Mouse (Mus musculus) adrenal gland (tissue): ENCODE data around the gene Haus6.
"Not testable (repeated sequence)": the region's sequence is repeated elsewhere in the genome, so short reads cannot be mapped to it uniquely, and the experiment has no call there.

Source experiments
- intact Hi-C: fragments of 180-260 bp; cut with DNase I; formaldehyde crosslinking; loops from one replicate; pipeline ENCODE4 v1.15.1; 2025
- long read RNA-seq, 2 experiments: library from polyadenylated mRNA; unstranded; transcript quantifications; one replicate each; pipeline ENCODE4 v2.0.0; 2020; ENCODE audit warnings: borderline replicate concordance in 1 of 2; ENCODE audit not compliant: insufficient replicate concordance in 1 of 2

Gene Haus6
- long read RNA-seq, experiment 1, full-length matches to known transcripts = 1 of 2 reads
- long read RNA-seq, experiment 1, partial matches to known transcripts = 0 of 2 reads
- long read RNA-seq, experiment 1, other reads (novel, unspliced or antisense) = 1 of 2 reads
- long read RNA-seq, experiment 2, partial matches to known transcripts = 1 of 1 reads
- long read RNA-seq, experiment 2, other reads (novel, unspliced or antisense) = 0 of 1 reads

DNA sequence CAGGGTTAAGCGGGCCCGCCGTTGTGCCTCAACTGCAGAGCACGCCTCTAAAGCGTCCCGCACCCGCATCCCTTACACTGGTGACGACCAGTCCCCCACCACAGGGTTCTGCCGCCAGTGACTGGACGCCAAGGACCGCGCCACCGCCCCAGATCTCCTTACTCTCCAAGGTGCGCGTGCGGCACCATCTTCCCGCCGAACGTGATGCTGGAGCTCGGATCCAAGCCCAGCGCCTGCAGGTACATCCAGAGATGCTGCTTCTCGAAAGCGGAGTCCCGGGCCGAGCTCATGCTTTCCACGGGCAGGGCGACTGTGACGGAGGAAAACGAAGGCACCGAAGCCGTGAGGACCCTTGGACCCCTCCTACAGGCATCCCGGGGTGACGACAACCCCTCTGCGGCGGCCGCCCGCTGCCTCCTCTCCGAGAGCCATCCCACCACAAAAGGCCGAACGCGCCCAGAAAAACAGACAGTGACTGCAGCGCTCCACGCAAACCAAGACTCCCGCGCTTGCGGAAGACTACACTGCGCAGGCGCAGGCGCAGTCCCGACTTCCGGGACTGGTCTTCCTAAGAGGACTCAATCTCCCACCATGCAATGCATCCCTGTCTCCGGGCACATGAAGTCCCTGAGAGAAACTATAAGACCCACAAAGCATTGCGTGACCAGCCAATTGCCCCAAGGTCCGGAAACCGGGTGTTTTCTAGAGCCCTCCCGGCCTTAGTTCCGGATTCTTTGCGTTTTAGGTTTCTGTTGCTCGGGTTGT is at the start of gene Haus6:
TSS of gene Haus6 (minus strand) at position 532 of the 765 bp plus-strand sequence.
- intact Hi-C loops = no loop called here

DNA sequence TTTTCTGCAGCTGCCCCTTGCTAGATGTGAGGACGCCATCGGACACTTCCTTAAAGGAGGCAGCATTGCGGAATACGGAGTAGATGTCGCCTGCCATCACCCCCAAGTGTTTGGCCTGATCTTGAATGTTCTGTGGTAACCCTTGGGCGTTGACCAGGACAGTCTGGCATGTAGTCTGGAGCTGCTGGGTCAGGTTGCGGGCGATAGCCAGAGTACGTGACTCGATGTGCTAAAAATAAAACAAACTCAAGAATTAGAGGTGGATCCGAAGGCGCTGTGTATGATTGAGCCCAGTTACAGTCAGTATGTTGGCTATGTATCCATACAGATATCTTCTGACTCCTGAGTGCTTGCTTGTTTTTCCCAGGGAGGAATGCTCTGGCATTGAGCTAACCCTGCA is 45.3 kb upstream of the Haus6 start:
- intact Hi-C loops = loop anchor here (5.0 kb wide), 1 partner anchor 35 kb away; no protein-coding TSS in a partner anchor

DNA sequence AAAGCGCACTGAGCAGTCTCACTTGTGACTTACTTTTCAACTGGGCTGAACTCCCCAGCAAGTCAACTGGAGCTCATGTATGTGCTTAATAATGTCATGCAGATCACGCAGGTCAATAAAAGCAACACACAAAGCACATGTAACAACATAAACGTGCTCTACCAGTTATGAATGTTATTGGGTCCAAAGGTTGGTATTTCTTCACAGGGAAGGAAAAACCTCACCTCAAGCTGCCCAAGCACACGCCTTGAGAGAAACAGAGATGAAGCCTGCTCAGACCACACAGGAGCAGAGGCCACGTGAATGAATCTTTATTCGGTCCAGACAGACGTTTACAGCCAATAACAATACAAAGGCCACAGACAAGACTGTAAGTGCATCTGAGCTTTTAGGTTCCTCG is 44.6 kb upstream of the Haus6 start:
- intact Hi-C loops = loop anchor here (5.0 kb wide), 1 partner anchor 34 kb away; no protein-coding TSS in a partner anchor

DNA sequence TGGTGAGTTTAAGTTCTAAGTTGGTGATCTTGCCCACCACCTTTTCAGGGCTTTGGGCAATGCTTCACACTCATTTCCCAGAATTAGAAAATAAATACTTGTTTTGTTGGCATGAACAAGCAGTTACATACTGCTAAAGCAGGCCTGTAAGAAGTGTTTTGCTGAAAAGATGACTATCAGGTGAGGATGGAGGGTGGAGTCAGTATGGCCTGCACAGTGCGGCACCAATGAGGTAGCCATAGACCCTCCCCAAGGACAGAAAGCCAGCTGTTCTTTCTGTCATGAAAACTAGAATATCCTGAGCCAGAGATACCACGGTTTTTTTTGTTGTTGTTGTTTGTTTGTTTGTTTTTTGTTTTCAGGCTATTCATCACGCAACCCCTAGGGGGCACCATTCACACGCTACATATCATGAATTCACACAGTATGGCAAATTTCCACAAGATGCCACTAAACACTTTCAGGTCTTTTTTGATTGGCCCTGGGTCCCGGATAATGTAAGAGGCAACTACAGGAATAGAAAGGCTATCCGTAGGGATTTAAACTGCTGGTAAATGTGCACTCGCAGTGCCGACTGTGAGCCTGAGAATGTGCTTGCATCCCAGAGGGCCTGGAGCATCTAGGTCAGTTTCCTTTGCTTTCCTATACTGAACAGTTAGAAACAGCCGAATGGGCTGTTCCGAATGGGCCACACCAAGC is 40.0 kb upstream of the Haus6 start:
- intact Hi-C loops = loop anchor here (1.0 kb wide), 1 partner anchor 42 kb away; no protein-coding TSS in a partner anchor

DNA sequence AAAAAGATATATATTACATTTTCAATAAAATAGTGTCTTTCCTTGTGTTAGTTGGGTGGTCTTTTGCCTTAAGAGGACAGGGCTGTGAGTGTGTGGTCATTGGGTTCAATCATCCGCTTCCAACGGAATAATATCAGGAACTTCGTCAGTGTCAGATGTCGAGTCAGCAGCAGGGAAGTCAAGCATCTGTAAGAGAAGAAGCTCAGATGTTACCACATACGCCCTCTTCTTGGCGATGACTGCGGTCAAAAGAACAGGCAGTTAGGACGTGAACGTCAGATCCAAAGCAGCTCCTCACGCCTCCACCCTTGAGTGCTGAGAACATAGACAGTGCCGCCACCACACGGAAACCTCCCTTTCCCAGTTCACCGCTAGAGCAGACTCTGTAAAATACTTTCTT is 36.5 kb upstream of the Haus6 start:
- intact Hi-C loops = not testable (repeated sequence)

DNA sequence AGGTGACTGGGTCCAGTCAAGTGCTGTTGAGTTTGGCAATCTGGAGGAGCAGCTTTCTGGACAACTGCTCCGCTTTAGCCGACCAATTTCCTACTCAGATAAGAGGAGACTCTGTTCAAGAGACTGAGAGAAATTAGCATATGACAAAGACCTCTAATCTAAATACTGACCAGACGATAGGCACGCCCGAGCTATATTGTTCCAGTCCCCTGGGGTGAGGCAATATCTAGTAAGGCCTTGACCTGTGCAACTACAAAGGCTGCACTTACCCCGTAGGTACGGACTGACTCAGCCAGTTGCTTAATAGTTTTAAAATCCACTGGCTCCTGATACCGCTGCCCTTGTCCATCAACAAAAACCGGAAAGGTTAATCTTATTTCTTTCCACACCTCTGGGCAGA is 25.7 kb upstream of the Haus6 start:
- intact Hi-C loops = not testable (repeated sequence)

DNA sequence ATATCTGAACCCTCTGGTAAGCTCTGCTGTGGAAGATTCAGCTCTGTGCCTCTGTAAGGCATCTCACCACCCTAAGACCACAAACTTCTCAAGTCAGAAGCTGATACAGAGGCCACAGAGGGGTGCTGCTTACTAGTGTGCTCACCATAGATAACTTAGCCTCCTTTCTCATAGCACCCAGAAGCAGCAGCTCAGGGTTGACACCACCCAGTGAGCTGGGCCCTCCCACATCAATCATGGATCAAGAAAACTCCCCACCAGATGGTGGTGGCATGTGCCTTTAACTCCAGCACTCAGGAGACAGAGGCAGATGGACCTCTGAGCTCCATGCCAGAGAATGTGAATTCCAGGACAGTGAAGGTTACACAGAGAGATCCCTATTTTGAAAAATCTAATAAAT is 23.0 kb upstream of the Haus6 start:
- intact Hi-C loops = not testable (repeated sequence)

DNA sequence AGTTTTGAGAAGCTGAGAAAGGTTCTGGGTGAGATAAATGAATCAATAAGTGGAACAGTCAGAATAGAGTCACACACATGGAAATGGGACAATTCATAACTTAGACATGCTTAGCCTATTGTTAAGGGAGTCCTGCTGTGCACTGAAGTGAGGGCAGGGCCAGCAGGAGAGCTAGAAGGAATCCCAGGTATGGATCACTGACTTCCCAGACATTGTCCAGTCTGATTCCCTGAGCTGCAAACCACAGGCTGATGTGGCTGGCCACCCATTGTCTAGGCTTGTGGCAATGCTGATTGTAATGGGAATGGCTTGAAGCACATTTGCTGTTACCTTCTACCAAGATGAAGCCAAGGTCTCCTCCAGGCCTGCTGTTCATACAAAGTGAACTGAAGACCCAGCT is 22.5 kb upstream of the Haus6 start:
- intact Hi-C loops = not testable (repeated sequence)

DNA sequence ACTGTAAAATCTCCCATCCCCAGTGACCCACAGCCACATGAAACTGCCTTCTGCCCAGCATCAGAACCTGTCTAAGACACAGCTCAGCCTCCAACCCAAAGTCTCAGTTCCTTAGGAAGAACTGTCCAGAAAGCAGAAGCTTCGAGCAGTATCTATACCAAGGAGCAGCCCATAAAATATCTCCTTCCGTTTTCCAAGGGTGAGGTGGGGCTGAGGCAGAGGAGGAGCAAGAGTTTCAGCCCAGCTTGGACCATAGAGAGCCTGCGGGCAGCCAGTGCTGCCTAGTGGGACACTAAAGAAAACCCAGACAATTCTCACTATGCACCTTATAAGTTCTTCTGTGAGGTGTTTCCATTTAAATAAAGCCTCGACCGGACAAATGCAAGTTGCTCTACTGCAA is 20.7 kb upstream of the Haus6 start:
- intact Hi-C loops = not testable (repeated sequence)

DNA sequence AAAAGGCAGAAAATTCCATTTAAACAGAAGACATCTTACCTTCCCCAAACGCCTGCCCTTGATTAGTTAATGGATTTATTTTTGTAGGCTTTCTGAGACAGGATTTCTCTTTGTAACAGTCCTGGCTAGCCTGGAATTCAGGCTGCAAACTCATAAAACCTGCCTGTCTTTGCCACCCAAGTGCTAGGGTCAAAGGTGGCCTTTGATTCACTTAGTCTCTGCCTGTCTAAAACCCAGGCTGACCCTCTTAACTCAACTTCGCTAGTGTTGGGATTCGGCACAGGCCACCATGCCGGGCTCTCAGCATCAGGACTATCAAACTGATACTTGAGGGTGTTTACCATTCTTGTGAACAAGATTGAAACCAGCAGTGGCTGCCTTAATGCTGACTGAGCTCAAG is 20.0 kb upstream of the Haus6 start:
- intact Hi-C loops = no loop called here

DNA sequence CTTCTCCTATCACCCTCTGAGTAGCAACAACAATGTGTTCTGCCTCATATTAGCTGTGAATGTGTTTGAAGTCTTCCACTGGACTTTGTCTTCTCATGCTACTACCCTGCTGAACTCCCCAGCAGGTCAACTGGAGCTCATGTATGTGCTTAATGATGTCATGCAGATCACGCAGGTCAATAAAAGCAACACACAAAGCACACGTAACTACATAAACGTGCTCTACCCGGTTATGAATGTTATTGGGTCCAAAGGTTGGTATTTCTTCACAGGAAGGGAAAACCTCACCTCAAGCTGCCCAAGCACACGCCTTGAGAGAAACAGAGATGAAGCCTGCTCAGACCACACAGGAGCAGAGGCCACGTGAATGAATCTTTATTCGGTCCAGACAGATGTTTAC is 14.6 kb upstream of the Haus6 start:
- intact Hi-C loops = not testable (repeated sequence)

DNA sequence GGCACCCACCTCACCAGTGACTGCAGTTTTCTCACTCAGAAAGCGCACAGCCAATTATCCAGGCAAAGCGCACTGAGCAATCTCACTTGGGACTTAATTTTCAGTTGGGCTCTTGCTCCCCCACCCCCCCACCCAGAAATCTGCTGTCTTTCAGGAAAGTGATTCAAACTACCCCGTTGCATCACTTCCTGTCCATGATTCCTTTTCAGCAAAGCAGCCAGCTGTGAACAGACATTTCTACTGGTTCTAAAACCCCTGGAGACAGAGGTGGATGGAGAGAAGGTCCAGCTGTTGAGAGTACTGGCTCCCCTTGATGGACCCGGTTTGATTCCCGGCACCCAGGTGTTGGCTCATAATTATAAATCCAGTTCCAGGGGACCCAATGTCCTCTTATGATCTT is 13.6 kb upstream of the Haus6 start:
- intact Hi-C loops = no loop called here

DNA sequence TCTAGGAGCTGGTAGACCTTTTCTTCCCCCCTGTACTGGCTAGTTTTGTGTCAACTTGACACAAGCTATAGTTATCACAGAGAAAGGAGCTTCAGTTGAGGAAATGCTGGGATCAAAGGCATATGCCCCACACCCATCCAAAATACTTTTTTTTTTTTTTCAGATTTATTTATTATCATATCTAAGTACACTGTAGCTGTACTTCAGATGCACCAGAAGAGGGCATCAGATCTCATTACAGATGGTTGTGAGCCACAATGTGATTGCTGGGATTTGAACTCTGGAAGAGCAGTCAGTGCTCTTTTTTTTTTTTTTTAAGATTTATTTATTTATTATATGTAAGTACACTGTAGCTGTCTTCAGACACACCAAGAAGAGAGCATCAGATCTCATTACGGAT is 10.7 kb upstream of the Haus6 start:
- intact Hi-C loops = loop anchor here (5.0 kb wide), 1 partner anchor 35 kb away; no protein-coding TSS in a partner anchor

DNA sequence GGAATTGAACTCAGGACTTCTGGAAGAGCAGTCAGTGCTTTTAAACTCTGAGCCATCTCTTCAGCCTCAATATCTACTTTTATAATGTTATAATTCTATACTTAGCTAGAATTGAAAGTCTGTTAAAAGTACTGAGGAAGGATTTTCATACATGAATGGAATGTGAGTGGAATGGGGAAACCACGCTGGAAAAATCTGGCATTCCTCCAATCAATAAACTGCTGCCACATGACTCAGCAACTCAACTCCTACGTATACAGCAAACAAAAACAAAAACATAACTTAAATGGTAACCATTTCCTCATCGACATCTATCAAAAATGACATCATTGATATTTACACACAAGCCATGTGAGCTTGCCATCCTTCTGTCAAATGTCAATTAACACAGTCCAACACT is 10.3 kb upstream of the Haus6 start:
- intact Hi-C loops = loop anchor here (5.0 kb wide), 1 partner anchor 35 kb away; no protein-coding TSS in a partner anchor

DNA sequence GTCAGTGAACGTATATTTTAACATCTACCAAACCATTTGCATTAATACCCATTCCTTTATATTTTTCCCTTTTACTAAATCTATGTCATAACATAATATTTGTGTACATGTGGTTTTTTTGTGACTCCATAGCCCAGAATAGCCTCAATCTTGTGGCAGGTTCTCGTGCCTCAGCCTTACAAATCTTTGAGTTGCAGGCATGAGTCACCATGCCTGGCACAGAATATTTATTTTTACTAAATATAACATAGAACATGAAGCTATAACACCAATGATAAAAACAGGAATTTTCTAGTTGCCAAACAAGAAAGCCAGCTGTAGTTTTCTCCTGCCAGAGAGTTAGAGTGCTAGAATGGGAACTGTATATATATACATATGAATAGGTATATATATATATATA is 8.7 kb upstream of the Haus6 start:
- intact Hi-C loops = loop anchor here (5.0 kb wide), 1 partner anchor 37 kb away; no protein-coding TSS in a partner anchor

DNA sequence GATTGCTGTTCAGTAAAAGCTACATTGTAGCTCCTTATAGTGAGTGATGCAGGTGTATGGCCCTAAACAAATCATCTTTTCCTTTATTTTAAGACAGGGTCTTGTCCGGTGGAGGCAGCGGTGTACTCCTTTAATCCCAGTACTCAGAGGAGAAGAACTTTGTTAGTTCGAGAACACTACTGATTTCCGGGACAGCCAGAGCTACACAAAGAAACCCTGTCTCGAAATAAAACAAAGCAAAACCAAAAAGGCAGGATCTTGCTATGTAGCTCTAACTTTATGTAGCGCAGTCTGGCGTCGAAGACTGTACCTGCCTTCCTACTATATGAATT is 400 bp upstream of the Haus6 start:
- intact Hi-C loops = no loop called here

DNA sequence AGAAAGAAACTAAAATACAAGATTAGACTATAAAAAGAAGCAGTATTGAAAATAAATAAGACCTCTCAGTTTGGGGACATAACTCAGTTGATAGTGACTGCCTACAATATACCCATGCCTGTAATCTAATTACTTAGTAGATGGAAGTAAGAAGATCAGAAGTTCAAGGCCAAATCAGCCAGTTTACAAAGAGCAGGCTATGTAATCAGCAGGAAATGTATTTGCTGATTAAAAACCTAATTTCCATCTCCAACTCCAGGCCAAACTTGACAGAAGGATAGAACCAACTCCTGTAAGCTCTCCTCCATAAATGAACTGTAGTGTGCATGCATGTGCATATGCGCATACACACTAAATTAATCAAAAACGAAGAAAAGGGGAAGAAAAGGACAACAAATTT is 20.6 kb downstream of the Haus6 start:
- intact Hi-C loops = no loop called here

DNA sequence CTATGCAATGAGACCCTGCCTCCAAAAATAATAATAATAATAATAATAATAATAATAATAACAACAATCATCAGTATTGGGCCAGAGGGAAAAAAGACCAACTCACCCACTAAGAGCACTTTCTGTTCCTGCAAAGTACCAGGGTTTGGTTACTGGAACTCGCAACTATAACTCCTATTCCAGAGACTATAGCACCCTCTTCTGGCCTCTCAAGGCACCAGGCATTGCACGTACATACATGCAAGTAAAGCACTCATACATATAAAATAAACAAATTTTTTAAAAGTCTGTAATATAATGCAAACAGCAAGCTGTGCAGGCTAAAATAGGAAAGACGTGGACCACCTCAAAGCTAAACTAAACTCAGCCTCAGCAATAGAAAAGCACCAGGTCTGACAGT is 23.6 kb downstream of the Haus6 start:
- intact Hi-C loops = no loop called here

DNA sequence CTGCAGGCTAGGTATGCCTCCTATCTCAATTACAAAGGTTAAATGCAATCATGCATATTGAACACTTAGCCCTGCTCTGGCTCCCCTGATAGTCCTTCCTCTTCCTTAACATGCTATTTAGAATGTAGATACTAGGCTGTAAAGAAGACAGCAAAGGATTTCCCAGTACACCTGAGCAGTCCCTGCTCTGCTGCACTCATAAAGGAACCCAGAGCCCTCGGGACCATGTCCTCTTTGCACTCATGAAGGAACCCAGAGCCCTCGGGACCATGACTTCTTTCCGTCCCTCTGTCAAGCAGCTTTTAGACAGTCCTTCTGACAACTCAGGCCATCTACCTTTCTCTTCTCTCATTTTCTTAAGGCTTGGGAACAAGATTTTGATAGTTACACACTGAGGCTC is 31.3 kb downstream of the Haus6 start:
- intact Hi-C loops = no loop called here

DNA sequence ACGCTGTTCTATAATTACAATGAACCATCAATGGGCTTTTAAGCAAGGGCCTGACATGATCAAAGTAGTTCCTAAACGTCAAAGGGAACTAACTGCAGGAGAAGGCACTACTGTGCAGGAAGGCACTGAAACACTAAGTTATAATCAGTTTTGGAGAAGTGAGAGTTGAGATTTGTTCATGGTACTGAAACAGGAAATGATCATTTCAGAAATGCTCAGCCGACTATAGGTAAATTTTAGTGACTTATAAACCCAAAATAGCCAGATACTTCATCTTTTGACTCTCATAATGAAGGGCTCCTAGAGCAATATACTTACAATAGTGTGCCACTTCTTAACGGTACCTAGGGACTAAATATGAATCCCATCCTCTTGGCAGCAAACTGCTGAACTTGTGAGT is 31.8 kb downstream of the Haus6 start:
- intact Hi-C loops = no loop called here

DNA sequence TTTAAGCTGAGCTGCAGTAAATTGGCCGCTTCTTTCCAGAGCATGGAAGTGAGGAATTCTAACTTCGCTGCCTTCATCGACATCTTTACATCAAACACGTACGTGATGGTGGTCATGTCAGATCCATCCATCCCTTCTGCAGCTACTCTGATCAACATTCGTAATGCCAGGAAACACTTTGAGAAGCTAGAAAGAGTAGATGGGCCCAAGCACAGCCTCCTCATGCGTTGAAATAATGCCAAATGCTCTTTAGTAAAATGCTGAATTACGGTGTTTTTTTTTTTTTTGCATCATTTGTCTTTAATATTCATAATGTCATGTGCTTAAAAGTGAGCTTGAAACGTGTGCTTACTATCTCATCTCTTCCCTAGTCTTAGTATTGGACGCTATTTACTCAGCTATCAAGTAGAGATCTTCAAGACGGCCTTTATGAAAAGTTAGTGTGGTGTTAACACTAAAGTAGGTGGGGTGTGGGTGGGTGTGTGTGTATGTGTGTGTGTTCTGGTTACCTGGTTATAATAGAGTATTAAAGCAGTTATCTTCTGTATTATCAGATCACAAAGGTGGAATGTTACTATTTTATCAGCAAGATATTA is 35.1 kb downstream of the Haus6 start:
- intact Hi-C loops = no loop called here

DNA sequence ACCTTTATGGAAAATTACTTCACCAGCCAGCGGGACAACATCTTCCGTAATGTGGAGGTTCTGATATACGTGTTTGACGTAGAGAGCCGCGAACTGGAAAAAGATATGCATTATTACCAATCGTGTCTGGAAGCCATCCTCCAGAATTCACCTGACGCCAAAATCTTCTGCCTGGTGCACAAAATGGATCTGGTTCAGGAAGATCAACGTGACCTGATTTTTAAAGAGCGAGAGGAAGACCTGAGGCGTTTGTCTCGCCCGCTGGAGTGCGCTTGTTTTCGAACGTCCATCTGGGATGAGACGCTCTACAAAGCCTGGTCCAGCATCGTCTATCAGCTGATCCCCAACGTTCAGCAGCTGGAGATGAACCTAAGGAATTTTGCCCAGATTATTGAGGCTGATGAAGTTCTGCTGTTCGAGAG is 35.7 kb downstream of the Haus6 start:
- intact Hi-C loops = no loop called here
